Mouse (Mus musculus) gastrocnemius, postnatal 4 days (tissue): ENCODE results near the gene Vmp1. TPM values are rescaled to one million over a fixed set of nuclear protein-coding genes. Genes with fewer than 3 reads are reported as not detected.

Source experiments
- DNase-seq, 2 experiments: peaks; one replicate each; pipeline ENCODE4 v3.0.0; 2021 to 2022; ENCODE audit warnings: low spot score in 2 of 2, mixed read lengths in 2 of 2
- total RNA-seq, 2 experiments: library from RNA; stranded (reverse); gene quantifications; 2 replicates each; pipeline ENCODE4 v1.2.3; 2021

Gene Vmp1
- total RNA-seq, 2 experiments from 2014 or later = 55.1 to 65.5 TPM

DNA sequence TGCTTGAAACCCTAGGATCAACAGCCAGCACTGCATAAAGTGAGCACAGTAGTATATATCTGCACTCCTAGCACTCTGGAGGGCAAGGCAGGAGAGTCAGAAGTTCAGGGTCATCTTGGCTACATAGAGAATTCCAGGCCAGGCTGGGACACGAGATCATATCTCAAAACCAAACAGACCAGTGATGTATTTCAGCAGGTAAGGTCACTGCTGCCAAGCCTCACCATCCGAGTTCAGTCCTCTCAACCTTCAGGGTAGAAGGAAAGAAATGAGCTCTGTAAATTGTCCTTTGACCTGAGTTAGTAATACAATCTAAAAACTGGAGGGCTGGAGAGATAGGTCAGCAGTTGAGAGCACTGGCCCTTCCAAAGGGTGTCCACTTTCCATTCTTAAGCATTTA lies 109.2 kb downstream of the Vmp1 start:
- DNase-seq = no peak

GRCm38 (mm10) chr11:86573646-86574231 lies 109.9 kb downstream of the Vmp1 start:
- no peak for DNase-seq

DNA sequence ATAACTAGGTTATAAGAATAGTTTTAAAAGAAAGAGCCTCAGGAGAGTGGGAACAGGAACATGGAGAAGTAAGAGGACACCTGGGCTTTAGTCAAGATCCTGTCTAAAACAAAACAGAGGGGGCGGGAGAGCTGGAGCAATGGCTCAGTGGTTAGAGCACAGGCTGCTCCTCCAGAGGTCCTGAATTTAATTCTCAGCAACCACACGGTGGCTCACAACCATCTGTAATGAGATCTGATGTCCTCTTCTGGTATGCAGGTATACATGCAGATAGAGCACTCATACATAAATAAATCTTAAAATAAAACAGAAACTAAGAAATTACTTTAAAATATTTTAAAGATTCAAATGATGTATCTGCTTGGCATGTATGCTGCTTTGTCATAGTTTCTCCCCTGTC lies 111.0 kb downstream of the Vmp1 start:
- DNase-seq = no peak

DNA sequence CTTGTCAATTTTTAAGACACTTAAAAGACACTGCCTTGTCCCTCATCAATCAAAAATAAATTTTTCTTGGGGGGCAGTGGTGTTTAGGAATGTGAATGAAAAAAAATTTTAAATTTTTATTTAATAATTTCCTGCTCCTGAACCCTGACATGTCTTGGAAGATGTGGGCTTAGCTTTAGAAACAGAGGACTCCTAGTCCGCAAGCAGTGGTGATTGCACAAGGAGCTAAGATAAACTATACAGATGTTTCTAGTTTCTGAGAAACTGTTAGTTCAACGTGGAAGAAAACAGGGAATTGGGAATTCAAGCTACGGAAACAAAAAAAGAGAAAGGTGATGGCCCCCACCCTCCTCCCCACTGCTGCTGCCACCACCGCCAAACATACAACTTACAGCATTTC lies 111.8 kb downstream of the Vmp1 start:
- no peak for DNase-seq

- peak in 1 of 2 experiments; percentile 15 for DNase-seq
Observed at GRCm38 (mm10) chr11:86571047-86571855, 112.4 kb downstream of the Vmp1 start.

DNA sequence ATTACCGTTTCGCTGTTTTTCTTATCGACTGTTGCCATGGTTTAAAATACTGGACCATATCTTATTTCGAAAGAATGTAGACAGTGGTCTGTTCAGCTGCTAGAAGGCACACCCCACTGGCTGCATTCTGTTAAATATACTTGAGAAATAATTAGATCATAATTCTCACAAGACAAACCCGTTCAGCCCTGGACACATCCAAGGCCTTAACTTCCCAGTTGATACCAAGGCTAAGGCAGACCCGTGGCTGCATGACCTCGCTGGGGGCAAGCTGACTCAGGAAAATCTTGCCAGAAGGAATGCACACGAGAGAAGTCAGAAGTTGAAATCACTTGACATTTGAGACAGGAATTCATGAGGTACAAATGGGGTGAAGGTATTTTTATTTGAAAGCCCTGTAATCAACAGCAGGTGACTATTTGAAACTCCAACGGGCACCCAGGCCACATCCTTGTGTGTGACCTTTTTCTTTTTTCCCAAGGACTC lies 113.3 kb downstream of the Vmp1 start:
- peak in 1 of 2 experiments; percentile 29 for DNase-seq

- no peak for DNase-seq
Observed at GRCm38 (mm10) chr11:86568425-86568824, 115.2 kb downstream of the Vmp1 start.

GRCm38 (mm10) chr11:86558258-86558657 lies 125.4 kb downstream of the Vmp1 start:
- DNase-seq = no peak

GRCm38 (mm10) chr11:86553525-86553924 lies 130.1 kb downstream of the Vmp1 start:
- DNase-seq = no peak

DNA sequence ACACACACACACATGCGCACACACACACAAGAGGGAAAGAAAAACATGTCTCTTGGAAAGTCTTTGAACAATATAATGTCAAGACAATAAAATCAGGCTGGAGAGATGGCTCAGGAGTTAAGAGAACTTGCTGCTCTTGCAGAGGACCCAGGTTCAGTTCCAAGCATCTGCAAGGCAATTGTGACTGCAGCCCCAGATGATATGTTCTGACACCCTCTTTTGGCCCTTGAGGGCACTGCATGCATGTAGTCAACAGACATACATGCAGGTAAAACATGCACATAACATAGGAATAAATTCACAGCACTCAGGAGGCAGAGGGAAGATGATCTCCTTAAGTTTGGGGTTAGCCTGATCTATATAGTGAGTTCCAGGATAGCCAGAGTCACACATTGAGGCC lies 136.2 kb downstream of the Vmp1 start:
- no peak for DNase-seq

- DNase-seq = no peak
Observed at GRCm38 (mm10) chr11:86545556-86545955, 138.1 kb downstream of the Vmp1 start.

- DNase-seq = peak; percentile 96 to 100
Observed at GRCm38 (mm10) chr11:86544639-86545299, 138.9 kb downstream of the Vmp1 start, which contains the start of the genes Rps6kb1 and Tubd1. TSS of gene Rps6kb1 (minus strand) at chr11:86544805. TSS of gene Tubd1 (plus strand) at chr11:86544991.

- peak in 1 of 2 experiments; percentile 31 for DNase-seq
Observed at GRCm38 (mm10) chr11:86543960-86544638, 139.5 kb downstream of the Vmp1 start.

DNA sequence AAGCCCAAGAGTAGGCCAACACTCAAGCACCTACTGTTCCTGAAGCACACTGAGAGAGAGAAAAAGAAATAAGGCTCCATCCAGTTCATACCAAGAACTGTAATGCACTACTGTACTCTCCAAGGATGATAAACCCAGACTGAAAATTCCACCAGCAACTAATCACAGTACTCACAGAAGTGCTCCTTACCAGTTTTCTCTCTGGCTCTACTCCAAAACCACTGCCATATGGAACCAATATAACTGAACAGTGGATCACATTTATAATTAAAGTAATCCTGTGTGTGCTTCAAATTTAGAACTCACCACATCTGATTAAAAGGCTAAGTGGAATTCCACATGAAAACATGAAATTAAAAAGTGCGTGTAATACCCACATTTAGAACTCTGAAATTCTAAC lies 140.8 kb downstream of the Vmp1 start:
- DNase-seq = no peak

DNA sequence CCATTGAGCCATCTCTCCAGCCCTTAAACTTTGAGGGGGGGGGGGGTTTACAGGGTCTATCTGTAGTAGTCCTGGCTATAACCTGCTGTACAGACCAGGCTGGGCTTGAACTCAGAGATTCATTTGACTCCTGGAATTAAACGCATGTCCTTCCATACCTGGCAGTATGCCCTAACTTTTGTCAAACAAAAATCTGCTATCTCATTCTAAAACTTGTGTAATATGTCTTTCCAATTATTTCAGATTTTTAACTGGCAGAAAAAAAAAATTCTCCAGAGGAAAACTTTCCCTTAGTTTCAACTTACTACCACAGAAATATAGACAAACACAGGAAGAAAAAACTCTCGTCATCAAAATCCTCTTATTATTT lies 143.2 kb downstream of the Vmp1 start:
- no peak for DNase-seq

GRCm38 (mm10) chr11:86539716-86540475 lies 143.7 kb downstream of the Vmp1 start:
- no peak for DNase-seq

GRCm38 (mm10) chr11:86538786-86539185 lies 144.8 kb downstream of the Vmp1 start:
- no peak for DNase-seq

GRCm38 (mm10) chr11:86534201-86534910 lies 149.3 kb downstream of the Vmp1 start:
- no peak for DNase-seq
